Mouse (Mus musculus) erythroblast, embryonic 14.5 days (primary cell): ENCODE measurements around the gene Arrdc2.

Experiments
- GATA1 ChIP-seq: IDR thresholded peaks from 2 replicates; pipeline ENCODE4 v1.6.1; 2012; ENCODE audit warnings: low read length, inconsistent platforms, mixed read lengths
- TAL1 ChIP-seq: IDR thresholded peaks from 3 replicates; pipeline ENCODE4 v1.6.1; 2012; ENCODE audit warnings: low read length, inconsistent platforms, mixed read lengths

GRCm38 (mm10) chr8:70856028-70856427, 16.5 kb upstream of the Arrdc2 start:
- no peak for TF ChIP-seq GATA1
- TF ChIP-seq TAL1, result no peak
